Mouse (Mus musculus) CH12.LX (cell line): Measurements from ENCODE around the gene Kcnk2. TPM values are rescaled to one million over a fixed set of nuclear protein-coding genes. Genes with fewer than 3 reads are reported as not detected.

Source experiments
- DNase-seq: peaks from one replicate; pipeline ENCODE4 v3.0.0-alpha.2; 2013; ENCODE audit errors: extremely low read depth
- H3K27ac ChIP-seq: 2 replicates; pipeline ENCODE4 v1.5.1; 2012; ENCODE audit warnings: low read depth, mild to moderate bottlenecking, control low read depth, moderate library complexity; ENCODE audit not compliant: insufficient read depth
- H3K27me3 ChIP-seq: replicated peaks from 2 replicates; pipeline ENCODE3; 2012; ENCODE audit warnings: inconsistent platforms
- H3K36me3 ChIP-seq, 2 experiments: replicated peaks in 1 of 2; 2 replicates each; pipeline versions ENCODE3 to v1.6.1; 2012; ENCODE audit warnings: inconsistent platforms in 1 of 2, low read length in 1 of 2, mild to moderate bottlenecking in 1 of 2, mixed read lengths in 1 of 2, moderate library complexity in 1 of 2; ENCODE audit not compliant: control insufficient read depth in 1 of 2, insufficient read depth in 1 of 2
- H3K4me1 ChIP-seq, 2 experiments: 2 replicates each; pipeline ENCODE4 v1.6.1; 2012; ENCODE audit warnings: inconsistent platforms in 1 of 2, moderate library complexity in 1 of 2; ENCODE audit not compliant: insufficient read depth in 2 of 2, control insufficient read depth in 1 of 2
- H3K4me2 ChIP-seq: 2 replicates; pipeline ENCODE4 v1.6.1; 2012; ENCODE audit warnings: low read depth, mild to moderate bottlenecking, control low read depth; ENCODE audit not compliant: poor library complexity, insufficient read depth, severe bottlenecking
- H3K4me3 ChIP-seq, 3 experiments: fragments of 150-350 bp in 1 of 3; sonication (generic) in 1 of 3; replicated peaks in 1 of 3; 2 replicates each; pipeline versions ENCODE3 to v1.5.1; 2011 to 2012; ENCODE audit warnings: low read depth in 2 of 3, low read length in 2 of 3, mild to moderate bottlenecking in 2 of 3, moderate library complexity in 2 of 3, control low read depth in 1 of 3, improper control_type of control experiment in 1 of 3, inconsistent platforms in 1 of 3, mixed read lengths in 1 of 3; ENCODE audit not compliant: poor library complexity in 1 of 3
- H3K79me2 ChIP-seq: replicated peaks from 2 replicates; pipeline ENCODE4 v1.6.1; 2012; ENCODE audit warnings: mild to moderate bottlenecking, moderate library complexity; ENCODE audit not compliant: control insufficient read depth, poor library complexity, insufficient read depth, severe bottlenecking; ENCODE audit errors: extremely low read depth
- H3K9ac ChIP-seq: 2 replicates; pipeline ENCODE4 v1.6.1; 2012; ENCODE audit warnings: low read depth, mild to moderate bottlenecking, control low read depth, moderate library complexity; ENCODE audit not compliant: insufficient read depth
- H3K9me3 ChIP-seq: replicated peaks from 2 replicates; pipeline ENCODE3; 2012; ENCODE audit warnings: low read length, inconsistent platforms, mixed read lengths
- CHD1 ChIP-seq: IDR thresholded peaks from 2 replicates; pipeline ENCODE4 v1.6.1; 2012; ENCODE audit warnings: low read depth, low read length, improper control_type of control experiment, inconsistent platforms
- CHD2 ChIP-seq: IDR thresholded peaks from 2 replicates; pipeline ENCODE4 v1.6.1; 2011; ENCODE audit warnings: low read length, improper control_type of control experiment
- E2F4 ChIP-seq: IDR thresholded peaks from 2 replicates; pipeline ENCODE4 v1.6.1; 2011; ENCODE audit warnings: low read depth, low read length, improper control_type of control experiment; ENCODE audit not compliant: insufficient replicate concordance
- ETS1 ChIP-seq: conservative IDR thresholded peaks from 2 replicates; pipeline ENCODE4 v1.6.1; 2012; ENCODE audit warnings: low read depth, mild to moderate bottlenecking, inconsistent platforms, low read length, improper control_type of control experiment, moderate library complexity
- GABPA ChIP-seq: IDR thresholded peaks from 2 replicates; pipeline ENCODE4 v1.6.1; 2012; ENCODE audit warnings: low read depth, low read length, improper control_type of control experiment, inconsistent platforms; ENCODE audit not compliant: insufficient replicate concordance
- IRF4 ChIP-seq: IDR thresholded peaks from 2 replicates; pipeline ENCODE4 v1.6.1; 2014; ENCODE audit warnings: low read depth, mild to moderate bottlenecking, inconsistent platforms, low read length, improper control_type of control experiment
- KAT2A ChIP-seq: IDR thresholded peaks from 2 replicates; pipeline ENCODE4 v1.6.1; 2012; ENCODE audit warnings: low read length, improper control_type of control experiment, inconsistent platforms; ENCODE audit not compliant: insufficient replicate concordance
- MAFK ChIP-seq: IDR thresholded peaks from 2 replicates; pipeline ENCODE4 v1.6.1; 2011; ENCODE audit warnings: low read length, improper control_type of control experiment; ENCODE audit not compliant: insufficient replicate concordance
- MAX ChIP-seq: IDR thresholded peaks from 2 replicates; pipeline ENCODE4 v1.6.1; 2011; ENCODE audit warnings: low read length, improper control_type of control experiment
- MYC ChIP-seq: IDR thresholded peaks from 2 replicates; pipeline ENCODE4 v1.6.1; 2011; ENCODE audit warnings: low read depth, mild to moderate bottlenecking, improper control_type of control experiment, low read length
- NELFE ChIP-seq: IDR thresholded peaks from 2 replicates; pipeline ENCODE4 v1.6.1; 2011; ENCODE audit warnings: low read depth, low read length, improper control_type of control experiment
- PAX5 ChIP-seq: IDR thresholded peaks from 2 replicates; pipeline ENCODE4 v1.6.1; 2012; ENCODE audit warnings: low read length, inconsistent platforms, mixed read lengths
- POLR2AphosphoS2 ChIP-seq: IDR thresholded peaks from 2 replicates; pipeline ENCODE4 v1.6.1; 2011; ENCODE audit warnings: low read depth, low read length, improper control_type of control experiment
- RAD21 ChIP-seq: IDR thresholded peaks from 2 replicates; pipeline ENCODE4 v1.6.1; 2011; ENCODE audit warnings: low read depth, mild to moderate bottlenecking, low read length, improper control_type of control experiment, moderate library complexity
- RCOR1 ChIP-seq: conservative IDR thresholded peaks from 2 replicates; pipeline ENCODE4 v1.6.1; 2012; ENCODE audit warnings: low read depth, mild to moderate bottlenecking, inconsistent platforms, low read length, improper control_type of control experiment
- SIN3A ChIP-seq: IDR thresholded peaks from 2 replicates; pipeline ENCODE4 v1.6.1; 2012; ENCODE audit warnings: low read length, improper control_type of control experiment, inconsistent platforms
- TBP ChIP-seq: conservative IDR thresholded peaks from 2 replicates; pipeline ENCODE4 v1.6.1; 2011; ENCODE audit warnings: low read depth, low read length, improper control_type of control experiment
- ZMIZ1 ChIP-seq: IDR thresholded peaks from 2 replicates; pipeline ENCODE4 v1.6.1; 2012; ENCODE audit warnings: low read depth, mild to moderate bottlenecking, inconsistent platforms, low read length, improper control_type of control experiment
- dilution Hi-C: fragments of 300-500 bp; cut with MboI; formaldehyde crosslinking; loops from 2 replicates; pipeline ENCODE4 v1.14.3; 2020; ENCODE audit warnings: low sequenced_read_pairs; ENCODE audit not compliant: extremely low pct_unique_long_range_greater_than_20kb, extremely low pct_ligation_motif_present
- in situ Hi-C: fragments of 300-500 bp; cut with MboI; formaldehyde crosslinking; loops from 3 replicates; pipeline ENCODE4 v1.14.3; 2019; ENCODE audit warnings: low sequenced_read_pairs, low pct_ligation_motif_present, low pct_unique_long_range_greater_than_20kb, mixed read lengths
- polyA plus RNA-seq: library from polyadenylated mRNA; unstranded; fragments of >175 nt; gene quantifications from 2 replicates; pipeline ENCODE4 v1.2.1, GENCODE M21; 2012; ENCODE audit warnings: low read depth; ENCODE audit not compliant: insufficient read length
- total RNA-seq, 2 experiments: library from RNA; depleted of rRNA; stranded (reverse); fragments of 300-350 nt in 1 of 2; fragments of >200 nt in 1 of 2; gene quantifications; 2 replicates each; pipeline ENCODE4 v1.2.3; 2012 to 2014

The Kcnk2 gene
- 0.04 TPM in 1 of 2 replicates, not detected in the other for total RNA-seq (2012; rRNA removed)
- not detected in 2 replicates for total RNA-seq (2014; rRNA removed)
- polyA plus RNA-seq, result 0.19 TPM in 1 of 2 replicates, not detected in the other

DNA sequence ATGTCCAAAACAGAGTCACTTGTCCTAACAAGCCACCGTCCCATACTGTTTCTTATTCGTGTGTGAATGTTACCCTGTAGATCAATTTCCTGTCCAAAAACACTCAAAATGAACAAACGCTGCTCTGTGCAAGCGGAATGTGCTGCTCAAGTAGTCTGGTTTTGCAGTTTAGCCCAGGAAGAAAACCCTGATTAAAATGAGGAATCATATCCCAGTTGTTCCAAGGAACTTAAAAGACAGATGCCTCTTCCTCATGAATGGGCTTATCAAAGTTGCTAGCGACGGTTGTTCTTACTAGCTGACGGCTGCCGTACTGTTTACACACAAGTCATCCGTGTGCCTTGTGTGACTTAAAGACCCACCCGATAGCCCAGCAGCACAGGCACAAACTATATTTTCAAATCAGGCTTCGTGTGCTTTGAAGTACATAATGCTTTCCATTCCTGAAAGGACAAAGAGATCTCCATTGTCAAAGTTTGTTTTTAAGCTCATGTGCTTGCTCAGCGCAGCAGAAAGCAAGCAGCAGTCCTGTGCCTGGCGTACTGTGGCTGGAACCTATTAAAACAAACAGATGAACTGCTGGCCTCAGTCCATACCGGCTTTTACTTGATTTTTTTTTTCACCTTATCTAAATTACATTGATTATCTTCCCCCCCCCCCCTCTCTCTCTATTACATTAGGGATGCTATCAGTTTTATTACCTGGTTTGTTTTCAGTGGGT, at the start of gene Kcnk2:
Gene Kcnk2 (minus strand): TSS at position 51 of the 721 bp plus-strand sequence.
- no peaks in the 10 kb centered on the region for H3K79me2 ChIP-seq
- no peaks in the 10 kb centered on the region for H3K27me3 ChIP-seq
- no peak for DNase-seq
- in situ Hi-C loops, result no loop called here
- dilution Hi-C loops, result no loop called here
- H3K27ac ChIP-seq, result no peak within 1 kb of the TSS
- peaks cover under 1 to 12% of the 10 kb centered on the region in 2 experiments; a peak in 3 of 4 replicates for H3K4me1 ChIP-seq
- no peaks in the 10 kb centered on the region for H3K9me3 ChIP-seq
- H3K36me3 ChIP-seq, result no peaks in the 10 kb centered on the region
- no peak within 1 kb of the TSS for H3K4me2 ChIP-seq
- no peak within 1 kb of the TSS for H3K9ac ChIP-seq
- TF ChIP-seq PAX5 (no peak), NELFE (no peak), SIN3A (no peak), POLR2AphosphoS2 (no peak), MYC (no peak), TBP (no peak), CHD2 (no peak), GABPA (no peak), RCOR1 (no peak), CHD1 (no peak), IRF4 (no peak), MAFK (no peak)
- no peak within 1 kb of the TSS for H3K4me3 ChIP-seq

- in situ Hi-C loops, result no loop called here
- no peak for TF ChIP-seq ZMIZ1
- dilution Hi-C loops, result no loop called here
These were observed 38.7 kb upstream of the Kcnk2 start for GRCm38 (mm10) chr1:189440741-189441140.

GRCm38 (mm10) chr1:189437126-189437525, 35.1 kb upstream of the Kcnk2 start:
- no peaks in the 10 kb centered on the region for H3K27me3 ChIP-seq
- no peak overlapping the region for H3K27ac ChIP-seq
- in situ Hi-C loops (no loop called here), dilution Hi-C loops (no loop called here)
- TF ChIP-seq MAFK (no peak), CHD2 (no peak), ETS1 (no peak), RAD21 (no peak), MAX (no peak), GABPA (no peak), E2F4 (no peak), ZMIZ1 (no peak), NELFE (no peak), IRF4 (no peak), PAX5 (no peak), TBP (no peak), KAT2A (no peak), RCOR1 (no peak)
- H3K4me3 ChIP-seq, result no peak overlapping the region
- DNase-seq, result no peak
- no peak overlapping the region for H3K4me2 ChIP-seq
- no peaks in the 10 kb centered on the region for H3K9me3 ChIP-seq
- no peak overlapping the region for H3K9ac ChIP-seq
- H3K4me1 ChIP-seq, result peaks cover under 1 to 4% of the 10 kb centered on the region in 2 experiments; a peak in 1 of 4 replicates
- no peaks in the 10 kb centered on the region for H3K36me3 ChIP-seq
- no peaks in the 10 kb centered on the region for H3K79me2 ChIP-seq

More at GRCm38 (mm10) chr1:189440741-189441140, 38.7 kb upstream of the Kcnk2 start:
- Histone ChIP-seq H3K9me3 (no peaks in the 10 kb centered on the region), H3K79me2 (no peaks in the 10 kb centered on the region), H3K36me3 (no peaks in the 10 kb centered on the region), H3K4me2 (no peak overlapping the region), H3K4me3 (no peak overlapping the region), H3K9ac (no peak overlapping the region), H3K4me1 (0 out of 4 replicates have a peak, but pooled peaks cover 0 to 4% of the 10 kb centered on the region in 2 experiments), H3K27ac (no peak overlapping the region), H3K27me3 (no peaks in the 10 kb centered on the region)
- DNase-seq, result no peak
